Mouse (Mus musculus): Measurements from ENCODE around the gene Neo1. TPM values are rescaled to one million over a fixed set of nuclear protein-coding genes. Genes with fewer than 3 reads are reported as not detected.

Gene Neo1
- polyA plus RNA-seq (2012; rRNA removed): 12.9 and 17.5 TPM in 2 replicates

DNA sequence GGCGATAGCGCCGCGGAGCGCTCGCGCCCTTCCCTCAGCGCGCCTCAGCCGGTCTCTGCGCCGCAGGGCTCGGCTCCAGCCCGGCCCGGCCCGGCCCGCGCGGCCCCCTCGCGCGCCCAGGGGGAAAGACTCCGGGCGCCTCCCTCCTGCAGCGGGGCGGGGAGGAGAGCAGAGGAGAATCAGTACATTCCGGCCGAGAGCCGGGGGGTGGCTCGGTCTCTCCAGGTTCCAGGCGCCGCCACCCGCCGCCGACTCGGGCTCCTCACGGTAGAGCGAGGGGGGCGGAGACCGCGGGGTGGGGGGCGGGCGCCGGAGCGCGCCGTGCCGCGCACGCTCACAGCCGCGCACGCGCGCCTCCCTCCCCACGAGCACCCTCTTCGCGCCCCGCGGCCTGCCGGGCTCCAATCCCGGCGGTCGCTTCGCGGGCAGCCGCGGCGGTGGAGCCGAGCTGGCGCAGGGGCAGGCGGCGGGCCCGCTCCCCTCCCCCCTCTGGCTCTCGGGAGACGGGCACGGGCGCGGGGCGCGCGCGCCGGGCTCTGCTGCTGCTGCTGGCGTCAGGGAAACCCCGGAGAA lies at the start of gene Neo1:
Gene Neo1 (minus strand): TSS at position 283 of the 573 bp plus-strand sequence.
- Histone ChIP-seq H3K4me3 (ENCODE audit: control insufficient read depth, low read depth, low read length) (peak within 1 kb of the TSS; percentile 69), H3K27ac (ENCODE audit: control insufficient read depth, insufficient read depth, low read depth, low read length) (peak within 1 kb of the TSS; percentile 91), H3K4me1 (ENCODE audit: control insufficient read depth, insufficient read depth, low read length) (peaks cover 5% of the 10 kb centered on the region), H3K36me3 (ENCODE audit: control insufficient read depth, insufficient read depth, low read length) (no peaks in the 10 kb centered on the region), H3K27me3 (ENCODE audit: control insufficient read depth, insufficient read depth, low read length) (no peaks in the 10 kb centered on the region)
- TF ChIP-seq CTCF (IDR thresholded peaks at IDR 0.05; ENCODE audit: control insufficient read depth, insufficient read depth, insufficient replicate concordance, low read depth, low read length): no peak
- TF ChIP-seq POLR2A (IDR thresholded peaks at IDR 0.05; ENCODE audit: control insufficient read depth, low read depth, low read length): peak; percentile 58; the same call in 1 of the 2 replicates

DNA sequence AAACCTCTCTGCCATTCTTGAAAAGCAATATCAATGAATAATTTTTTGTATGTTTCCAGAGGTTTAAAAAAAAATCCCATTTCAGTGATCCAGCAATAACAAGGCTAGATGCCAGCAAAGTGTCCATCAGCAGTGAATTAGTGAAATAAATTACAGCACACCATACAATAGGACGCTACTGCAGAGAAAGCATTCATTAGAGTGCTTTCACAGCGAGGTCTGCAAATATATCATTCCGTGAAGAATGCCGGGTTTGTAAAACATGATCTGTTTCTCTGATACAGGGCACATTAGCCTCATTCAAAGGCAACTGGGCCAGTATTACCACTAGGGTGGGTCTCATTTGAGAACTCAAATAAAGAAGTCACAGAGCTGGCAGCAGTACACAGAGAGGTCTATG lies 39.4 kb upstream of the Neo1 start:
- Histone ChIP-seq H3K4me1 (ENCODE audit: control insufficient read depth, insufficient read depth, low read length) (peaks cover 7% of the 10 kb centered on the region), H3K36me3 (ENCODE audit: control insufficient read depth, insufficient read depth, low read length) (no peaks in the 10 kb centered on the region), H3K27me3 (ENCODE audit: control insufficient read depth, insufficient read depth, low read length) (no peaks in the 10 kb centered on the region), H3K4me3 (ENCODE audit: control insufficient read depth, low read depth, low read length) (no peak overlapping the region), H3K27ac (ENCODE audit: control insufficient read depth, insufficient read depth, low read depth, low read length) (no peak overlapping the region)
- TF ChIP-seq POLR2A (IDR thresholded peaks at IDR 0.05; ENCODE audit: control insufficient read depth, low read depth, low read length) (no peak), CTCF (IDR thresholded peaks at IDR 0.05; ENCODE audit: control insufficient read depth, insufficient read depth, insufficient replicate concordance, low read depth, low read length) (no peak)

DNA sequence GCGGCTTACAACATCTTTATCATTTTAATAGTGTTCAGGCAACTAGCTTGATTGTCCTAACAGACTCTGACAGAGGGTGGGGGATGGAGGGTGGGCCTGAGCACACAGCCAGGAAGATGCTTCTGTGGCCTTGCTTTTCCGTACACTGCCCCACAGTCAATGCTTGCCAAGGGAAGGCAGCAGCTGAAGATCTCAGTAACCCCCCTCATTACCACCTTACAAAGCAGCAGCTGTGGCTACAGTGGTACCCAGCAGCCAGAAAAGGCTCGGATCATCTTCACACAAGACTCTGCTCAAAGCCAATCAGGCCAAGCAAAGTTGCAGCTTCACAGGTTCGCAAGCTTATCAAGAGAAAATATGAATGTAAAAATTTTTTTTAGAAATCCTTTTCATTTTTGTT lies 37.6 kb upstream of the Neo1 start:
- H3K36me3 ChIP-seq (ENCODE audit: control insufficient read depth, insufficient read depth, low read length): no peaks in the 10 kb centered on the region
- no peaks in the 10 kb centered on the region for H3K27me3 ChIP-seq (ENCODE audit: control insufficient read depth, insufficient read depth, low read length)
- TF ChIP-seq POLR2A (IDR thresholded peaks at IDR 0.05; ENCODE audit: control insufficient read depth, low read depth, low read length) (no peak), CTCF (IDR thresholded peaks at IDR 0.05; ENCODE audit: control insufficient read depth, insufficient read depth, insufficient replicate concordance, low read depth, low read length) (no peak)
- peaks cover 7% of the 10 kb centered on the region for H3K4me1 ChIP-seq (ENCODE audit: control insufficient read depth, insufficient read depth, low read length)
- no peak overlapping the region for H3K4me3 ChIP-seq (ENCODE audit: control insufficient read depth, low read depth, low read length)
- H3K27ac ChIP-seq (ENCODE audit: control insufficient read depth, insufficient read depth, low read depth, low read length): no peak overlapping the region

DNA sequence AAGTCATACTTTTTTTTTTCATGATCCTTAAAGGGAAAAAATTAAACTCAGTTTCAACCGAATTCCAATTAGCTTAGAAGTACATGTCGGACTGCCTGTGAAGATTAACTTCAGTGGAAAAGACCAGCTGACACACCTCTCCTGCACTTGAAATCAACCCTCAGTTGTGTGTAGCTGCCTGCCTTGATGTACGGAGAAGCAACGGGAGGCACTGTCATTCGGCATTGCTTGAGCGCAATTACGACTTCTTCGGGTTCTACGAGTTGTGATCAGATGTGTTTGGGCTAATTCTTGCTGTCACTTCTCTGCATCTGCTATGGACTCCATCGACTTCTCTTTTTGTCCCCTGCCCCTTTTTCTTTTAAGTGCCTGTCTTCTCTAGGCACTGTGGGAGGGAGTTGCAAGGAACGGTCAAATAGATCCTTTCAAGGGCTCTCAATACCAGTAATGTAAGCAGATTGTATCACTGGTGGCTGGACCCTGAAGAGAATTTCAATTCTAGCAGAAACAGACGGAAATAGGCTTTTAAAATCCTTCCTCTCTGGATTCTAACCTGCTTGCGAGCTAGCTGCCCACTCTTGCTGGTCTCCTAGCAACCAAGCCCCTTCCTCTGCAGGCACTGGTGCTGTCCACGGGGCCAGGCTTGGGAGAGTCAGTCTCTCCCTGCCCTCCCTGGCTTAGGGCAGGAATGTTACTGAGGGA lies 36.0 kb upstream of the Neo1 start:
- no peak for TF ChIP-seq POLR2A (IDR thresholded peaks at IDR 0.05; ENCODE audit: control insufficient read depth, low read depth, low read length)
- no peak for TF ChIP-seq CTCF (IDR thresholded peaks at IDR 0.05; ENCODE audit: control insufficient read depth, insufficient read depth, insufficient replicate concordance, low read depth, low read length)
- no peak overlapping the region for H3K4me3 ChIP-seq (ENCODE audit: control insufficient read depth, low read depth, low read length)
- H3K27me3 ChIP-seq (ENCODE audit: control insufficient read depth, insufficient read depth, low read length): no peaks in the 10 kb centered on the region
- no peaks in the 10 kb centered on the region for H3K36me3 ChIP-seq (ENCODE audit: control insufficient read depth, insufficient read depth, low read length)
- peaks cover 7% of the 10 kb centered on the region for H3K4me1 ChIP-seq (ENCODE audit: control insufficient read depth, insufficient read depth, low read length)
- H3K27ac ChIP-seq (ENCODE audit: control insufficient read depth, insufficient read depth, low read depth, low read length): no peak overlapping the region

DNA sequence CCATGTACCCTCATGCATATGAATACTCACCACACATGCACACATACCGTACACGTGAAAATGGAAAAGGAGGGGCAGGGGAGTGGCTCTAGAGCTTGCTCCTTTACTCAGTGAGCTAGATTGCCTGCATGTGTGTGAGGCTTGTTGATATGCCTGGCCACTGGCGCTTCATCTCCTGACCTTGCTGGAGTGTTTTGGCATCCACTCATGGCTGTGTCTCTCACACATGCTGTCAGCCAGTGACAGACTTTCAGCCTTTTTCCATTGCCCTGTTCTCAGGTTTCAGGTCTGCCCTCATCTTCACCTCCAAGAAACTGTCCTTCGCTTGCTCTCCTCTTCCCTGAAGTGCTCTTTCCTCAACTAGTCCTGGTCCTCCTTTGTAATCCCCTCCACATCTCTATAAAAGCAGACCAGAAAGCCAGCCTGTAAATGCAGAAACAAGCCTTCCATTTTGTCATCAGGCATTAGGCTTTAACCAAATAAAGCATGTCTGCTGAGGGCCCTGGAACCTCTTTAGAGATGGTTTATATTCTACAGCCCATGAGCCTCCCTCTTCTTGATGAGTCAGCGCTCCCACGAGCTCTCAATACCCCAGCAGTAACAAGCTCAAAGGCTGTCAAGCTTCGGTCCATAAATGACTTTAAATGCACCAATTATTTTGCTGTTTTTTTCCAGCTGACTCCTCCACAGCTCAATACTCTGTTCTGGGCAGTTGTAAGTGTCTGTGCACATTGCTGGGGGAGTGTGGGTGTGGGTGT lies 35.2 kb upstream of the Neo1 start:
- Histone ChIP-seq H3K4me1 (ENCODE audit: control insufficient read depth, insufficient read depth, low read length) (peaks cover 7% of the 10 kb centered on the region), H3K27ac (ENCODE audit: control insufficient read depth, insufficient read depth, low read depth, low read length) (no peak overlapping the region), H3K4me3 (ENCODE audit: control insufficient read depth, low read depth, low read length) (no peak overlapping the region), H3K36me3 (ENCODE audit: control insufficient read depth, insufficient read depth, low read length) (no peaks in the 10 kb centered on the region), H3K27me3 (ENCODE audit: control insufficient read depth, insufficient read depth, low read length) (no peaks in the 10 kb centered on the region)
- TF ChIP-seq CTCF (IDR thresholded peaks at IDR 0.05; ENCODE audit: control insufficient read depth, insufficient read depth, insufficient replicate concordance, low read depth, low read length) (no peak), POLR2A (IDR thresholded peaks at IDR 0.05; ENCODE audit: control insufficient read depth, low read depth, low read length) (no peak)

DNA sequence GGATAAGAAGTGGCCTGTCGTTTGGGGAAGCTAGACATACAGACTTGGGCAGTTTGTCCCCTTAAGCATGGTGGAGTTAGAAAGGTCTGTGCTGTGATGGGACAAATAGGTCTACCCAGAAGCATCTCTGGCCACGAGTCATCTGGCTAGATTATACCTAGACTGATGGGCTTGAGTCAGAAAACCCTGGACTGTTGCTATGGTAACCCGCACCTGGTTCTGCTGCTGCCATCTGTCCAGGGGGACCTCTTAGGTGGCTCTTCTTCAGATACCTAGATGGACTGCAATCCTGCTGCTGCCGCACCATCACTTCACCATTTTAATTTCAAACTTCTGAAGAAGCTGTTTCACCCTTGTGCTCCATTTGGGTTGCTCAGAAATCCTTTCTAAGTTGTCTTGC lies 34.0 kb upstream of the Neo1 start:
- Histone ChIP-seq H3K4me3 (ENCODE audit: control insufficient read depth, low read depth, low read length) (no peak overlapping the region), H3K36me3 (ENCODE audit: control insufficient read depth, insufficient read depth, low read length) (no peaks in the 10 kb centered on the region), H3K27me3 (ENCODE audit: control insufficient read depth, insufficient read depth, low read length) (no peaks in the 10 kb centered on the region), H3K27ac (ENCODE audit: control insufficient read depth, insufficient read depth, low read depth, low read length) (no peak overlapping the region), H3K4me1 (ENCODE audit: control insufficient read depth, insufficient read depth, low read length) (peaks cover 7% of the 10 kb centered on the region)
- TF ChIP-seq CTCF (IDR thresholded peaks at IDR 0.05; ENCODE audit: control insufficient read depth, insufficient read depth, insufficient replicate concordance, low read depth, low read length) (no peak), POLR2A (IDR thresholded peaks at IDR 0.05; ENCODE audit: control insufficient read depth, low read depth, low read length) (no peak)

DNA sequence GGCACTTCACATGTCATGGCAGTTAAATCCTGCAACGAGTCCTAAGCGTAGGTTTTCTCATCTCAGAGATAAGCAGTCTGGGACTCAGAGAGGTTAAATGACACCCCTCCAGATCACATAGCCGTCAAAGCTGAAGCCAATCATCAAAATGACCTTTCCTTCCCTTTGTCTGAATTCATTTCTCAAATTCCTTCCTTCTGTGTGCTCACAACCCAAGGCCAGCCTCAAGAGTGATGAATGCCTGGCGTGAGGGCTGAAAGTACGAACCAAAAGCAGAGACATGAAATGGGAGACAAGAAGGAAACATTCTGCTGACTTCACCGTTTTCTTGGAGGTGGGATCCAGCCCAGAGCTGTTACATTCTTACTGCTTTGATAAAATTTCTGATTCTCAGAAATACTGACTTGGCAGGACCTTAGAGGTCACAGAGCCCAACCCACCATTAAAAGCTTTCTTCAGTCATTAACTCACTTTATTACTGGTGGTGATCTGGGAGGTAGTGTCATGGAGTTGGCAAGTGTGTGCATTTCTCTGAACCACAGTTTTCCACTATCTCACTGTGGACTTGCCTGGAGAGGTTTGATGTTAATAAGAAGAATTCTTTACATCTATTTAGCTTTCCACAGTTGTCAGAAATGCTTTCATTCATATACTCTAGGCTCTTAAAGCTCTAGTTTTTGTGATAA lies 29.5 kb upstream of the Neo1 start:
- TF ChIP-seq CTCF (IDR thresholded peaks at IDR 0.05; ENCODE audit: control insufficient read depth, insufficient read depth, insufficient replicate concordance, low read depth, low read length): no peak
- Histone ChIP-seq H3K4me1 (ENCODE audit: control insufficient read depth, insufficient read depth, low read length) (no peaks in the 10 kb centered on the region; the same call in 1 of the 2 replicates), H3K36me3 (ENCODE audit: control insufficient read depth, insufficient read depth, low read length) (no peaks in the 10 kb centered on the region), H3K27ac (ENCODE audit: control insufficient read depth, insufficient read depth, low read depth, low read length) (peak overlapping the region; percentile 60), H3K4me3 (ENCODE audit: control insufficient read depth, low read depth, low read length) (no peak overlapping the region), H3K27me3 (ENCODE audit: control insufficient read depth, insufficient read depth, low read length) (no peaks in the 10 kb centered on the region)
